Mouse (Mus musculus) CD4-positive, CD25-positive, alpha-beta regulatory T cell, adult 2 months (primary cell): Measurements from ENCODE around the gene Gli2.

ENCODE experiments used
- DNase-seq: peaks from one replicate; pipeline ENCODE4 v3.0.0-alpha.2; 2012; ENCODE audit warnings: low read depth, low spot score

Gene Gli2

GRCm38 (mm10) chr1:119053402-119053841 is at the start of gene Gli2:
TSS of gene Gli2 (minus strand) at chr1:119053619.
- DNase-seq: peak; percentile 5

- DNase-seq: no peak
Measured at GRCm38 (mm10) chr1:119097921-119098521, 44.6 kb upstream of the Gli2 start.

- peak; percentile 31 for DNase-seq
Measured at GRCm38 (mm10) chr1:119093739-119094138, 40.3 kb upstream of the Gli2 start.

GRCm38 (mm10) chr1:119089887-119090620 is 36.6 kb upstream of the Gli2 start:
- no peak for DNase-seq

GRCm38 (mm10) chr1:119087539-119087938 is 34.1 kb upstream of the Gli2 start:
- peak; percentile 66 for DNase-seq

- no peak for DNase-seq
Measured at GRCm38 (mm10) chr1:119085771-119086170, 32.4 kb upstream of the Gli2 start.

- no peak for DNase-seq
Measured at GRCm38 (mm10) chr1:119083468-119083921, 30.1 kb upstream of the Gli2 start.

- peak; percentile 51 for DNase-seq
Measured at GRCm38 (mm10) chr1:119082231-119082991, 29.0 kb upstream of the Gli2 start.

GRCm38 (mm10) chr1:119077933-119078332 is 24.5 kb upstream of the Gli2 start:
- no peak for DNase-seq

GRCm38 (mm10) chr1:119076333-119076732 is 22.9 kb upstream of the Gli2 start:
- no peak for DNase-seq

GRCm38 (mm10) chr1:119075916-119076315 is 22.5 kb upstream of the Gli2 start:
- DNase-seq: no peak

- DNase-seq: no peak
Measured at GRCm38 (mm10) chr1:119075500-119075899, 22.1 kb upstream of the Gli2 start.

GRCm38 (mm10) chr1:119074910-119075309 is 21.5 kb upstream of the Gli2 start:
- no peak for DNase-seq

GRCm38 (mm10) chr1:119073876-119074275 is 20.5 kb upstream of the Gli2 start:
- DNase-seq: no peak

- no peak for DNase-seq
Measured at GRCm38 (mm10) chr1:119064892-119065671, 11.7 kb upstream of the Gli2 start.

- no peak for DNase-seq
Measured at GRCm38 (mm10) chr1:119056491-119056890, 3.1 kb upstream of the Gli2 start.

- DNase-seq: no peak
Measured at GRCm38 (mm10) chr1:119055801-119056200, 2.4 kb upstream of the Gli2 start.

GRCm38 (mm10) chr1:119054468-119054867 is 1.0 kb upstream of the Gli2 start:
- no peak for DNase-seq

- no peak for DNase-seq
Measured at GRCm38 (mm10) chr1:119053872-119054354, 494 bp upstream of the Gli2 start.

- no peak for DNase-seq
Measured at GRCm38 (mm10) chr1:119052631-119053177, 715 bp downstream of the Gli2 start.

GRCm38 (mm10) chr1:119051938-119052551 is 1.4 kb downstream of the Gli2 start:
- DNase-seq: no peak
